Mouse (Mus musculus) stomach, postnatal 0 days (tissue): ENCODE measurements around the gene Thap12.

Source experiments
- CTCF ChIP-seq: IDR thresholded peaks from 2 replicates; pipeline ENCODE4 v1.5.1; 2016; ENCODE audit warnings: antibody characterized with exemption, low read depth, mild to moderate bottlenecking, moderate library complexity
- EP300 ChIP-seq: optimal IDR thresholded peaks from 2 replicates; pipeline ENCODE3; 2016; ENCODE audit warnings: antibody characterized with exemption

DNA sequence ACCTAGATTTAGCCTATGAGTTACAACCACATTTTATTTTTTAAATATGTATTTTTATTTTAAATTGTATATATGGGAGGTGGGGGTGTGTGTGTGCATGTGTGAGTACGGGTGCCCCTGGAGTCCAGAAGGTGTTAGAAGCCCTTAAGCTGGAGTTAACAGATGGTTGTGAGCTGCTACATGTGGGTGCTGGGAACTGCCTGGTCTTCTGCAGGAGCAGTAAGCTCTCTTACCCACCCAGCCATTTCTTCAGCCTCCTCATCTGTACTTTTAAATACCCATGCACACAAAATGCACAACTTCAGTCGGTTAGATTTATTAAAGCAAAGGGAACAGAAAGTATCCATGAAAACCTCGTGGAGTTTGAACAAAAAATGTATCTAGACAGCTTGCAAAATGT, 16.9 kb downstream of the Thap12 start:
- TF ChIP-seq CTCF (no peak), EP300 (no peak)
